Mouse (Mus musculus) bone marrow, adult 2 months (tissue): ENCODE data around the gene Gm10722. TPM values are rescaled to one million over a fixed set of nuclear protein-coding genes. Genes with fewer than 3 reads are reported as not detected.
"Not testable (repeated sequence)": the region's sequence is repeated elsewhere in the genome, so short reads cannot be mapped to it uniquely, and the experiment has no call there.

Experiments
- H3K27ac ChIP-seq: fragments of 200-500 bp; 2 replicates; pipeline ENCODE4 v1.5.1; 2012; ENCODE audit warnings: low read depth, mild to moderate bottlenecking, control low read depth, inconsistent platforms, low read length; ENCODE audit not compliant: control insufficient read depth, poor library complexity, insufficient read depth
- H3K4me1 ChIP-seq: fragments of 200-500 bp; 2 replicates; pipeline ENCODE4 v1.6.1; 2011; ENCODE audit warnings: low read length; ENCODE audit not compliant: control insufficient read depth, insufficient read depth
- H3K4me3 ChIP-seq: fragments of 200-500 bp; replicated peaks from 2 replicates; pipeline ENCODE3; 2011; ENCODE audit warnings: mild to moderate bottlenecking, low read depth, low read length, control low read depth; ENCODE audit not compliant: control insufficient read depth
- WGBS: fragments of 180-500 bp; shearing (Covaris S2); methylation state at CpG from one replicate; pipeline ENCODE4 v1.1.7; 2018; 5-methylcytosine and 5-hydroxymethylcytosine counted together
- polyA plus RNA-seq: library from polyadenylated mRNA; stranded (reverse); fragments of >200 nt; gene quantifications from 2 replicates; pipeline ENCODE4 v1.2.4, GENCODE M21; 2011; ENCODE audit warnings: low replicate concordance; ENCODE audit not compliant: missing spikeins, insufficient read depth, insufficient read length

The Gm10722 gene
- polyA plus RNA-seq, 1 experiment = 13.6 TPM

- 80% methylated on average over 1 of the region's 8 CpGs for WGBS
- not testable (repeated sequence) for H3K4me1 ChIP-seq, H3K4me3 ChIP-seq, H3K27ac ChIP-seq
Observed at GRCm38 (mm10) chr9:3034299-3034698, 33.6 kb downstream of the Gm10722 start, which contains the start of gene Gm17535. TSS of gene Gm17535 (plus strand) at chr9:3034599.

- not testable (repeated sequence) for H3K4me1 ChIP-seq, H3K4me3 ChIP-seq, H3K27ac ChIP-seq
- WGBS = 75% methylated on average over 8 of the region's 8 CpGs
Observed at GRCm38 (mm10) chr9:3036577-3036976, 35.9 kb downstream of the Gm10722 start, which contains the start of gene Gm10715. TSS of gene Gm10715 (plus strand) at chr9:3036877.

- not testable (repeated sequence) for H3K4me3 ChIP-seq, H3K4me1 ChIP-seq, H3K27ac ChIP-seq
- 61% methylated on average over 4 of the region's 4 CpGs for WGBS
Observed at GRCm38 (mm10) chr9:3038161-3038560, 37.4 kb downstream of the Gm10722 start.

Other genes starting within 250 kb of the Gm10722 start
- gene Gm11168, start 2.4 kb downstream of the Gm10722 start, polyA plus RNA-seq = 143 and 256 TPM in 2 replicates
- gene Gm10721, start 12.2 kb downstream of the Gm10722 start, polyA plus RNA-seq = not detected in 2 replicates
- not detected in 2 replicates for gene Gm10720, start 14.7 kb downstream of the Gm10722 start, polyA plus RNA-seq
- 56.3 and 148 TPM in 2 replicates for gene Gm10719, start 16.5 kb downstream of the Gm10722 start, polyA plus RNA-seq
- gene Gm10718, start 22.6 kb downstream of the Gm10722 start, polyA plus RNA-seq = 3.9 and 14.1 TPM in 2 replicates
- gene Gm10717, start 24.5 kb downstream of the Gm10722 start, polyA plus RNA-seq = 69.8 and 213 TPM in 2 replicates
- gene Gm17535, start 33.7 kb downstream of the Gm10722 start, polyA plus RNA-seq = 2.3 TPM in 1 of 2 replicates, not detected in the other
- 7.2 and 33.9 TPM in 2 replicates for gene Gm10715, start 36.0 kb downstream of the Gm10722 start, polyA plus RNA-seq